Mouse (Mus musculus): ENCODE measurements around the gene Gm3139.
"Not testable (repeated sequence)": the region's sequence is repeated elsewhere in the genome, so short reads cannot be mapped to it uniquely, and the experiment has no call there.

GRCm38 (mm10) chr5:94525987-94526386 is at the start of gene Gm3139:
- TF ChIP-seq CTCF (IDR thresholded peaks at IDR 0.05; ENCODE audit: control insufficient read depth, insufficient read depth, low read length); POLR2A (IDR thresholded peaks at IDR 0.05; ENCODE audit: borderline replicate concordance, control insufficient read depth, low read depth, low read length): not testable (repeated sequence)
